Mouse (Mus musculus) megakaryocyte-erythroid progenitor cell, adult 5-6 weeks (primary cell): ENCODE data around the gene Vps51. TPM values are rescaled to one million over a fixed set of nuclear protein-coding genes. Genes with fewer than 3 reads are reported as not detected.

ENCODE experiments used
- ATAC-seq: replicated peaks from 2 replicates; pipeline ENCODE4 v1.8.0; 2016; ENCODE audit warnings: mild to moderate bottlenecking, inconsistent platforms; ENCODE audit not compliant: severe bottlenecking, poor library complexity, low FRiP score, low TSS enrichment
- total RNA-seq, 2 experiments: library from RNA; stranded (forward) in 1 of 2; stranded (reverse) in 1 of 2; fragments of 200-1000, 215-1000 nt in 1 of 2; fragments of >200 nt in 1 of 2; fragmentation: Nextera tagmentation in 1 of 2; gene quantifications; 2 replicates each; pipeline ENCODE4 v1.2.3; 2014 to 2017

Gene Vps51
- total RNA-seq, 2 experiments from 2014 or later = 33.9 to 61.4 TPM

DNA sequence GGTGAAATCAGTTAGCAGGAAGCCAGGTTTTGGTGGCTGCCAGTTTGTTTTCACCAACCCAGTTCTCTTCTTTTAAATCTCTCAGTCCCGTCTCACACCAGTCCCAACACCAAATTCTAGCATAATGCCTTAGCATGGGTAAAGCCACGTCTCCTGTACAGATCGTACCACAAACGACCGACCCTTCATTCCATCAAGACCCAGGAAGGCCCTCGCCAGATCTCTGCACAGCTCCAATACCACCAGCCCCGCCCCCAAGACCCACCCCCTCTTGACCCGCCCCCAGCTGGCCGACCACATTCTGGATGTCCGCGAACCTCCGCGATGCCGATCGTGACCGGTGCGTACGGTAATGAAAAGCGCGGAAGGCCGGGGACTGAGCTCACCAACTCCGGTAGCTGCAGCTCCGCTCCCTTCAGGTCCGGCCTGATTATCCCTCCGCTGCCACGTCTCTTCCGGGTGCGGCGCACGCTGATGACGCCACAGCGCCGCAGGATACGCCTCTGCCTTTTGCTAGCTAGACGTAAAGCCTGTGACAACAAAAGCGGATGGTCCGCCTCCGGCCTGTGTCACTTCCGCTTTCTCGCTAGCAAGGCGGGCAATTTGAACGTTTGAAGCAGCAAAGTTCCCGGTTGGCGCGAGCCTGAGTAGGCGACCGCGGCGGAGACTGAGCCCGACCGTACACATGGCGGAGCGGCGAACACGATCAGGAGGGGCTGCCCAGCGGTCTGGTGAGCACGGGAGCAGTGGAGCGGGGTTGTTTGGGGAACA lies 7.6 kb upstream of the Vps51 start, which contains the start of the genes Zfpl1 and Cdca5:
Gene Zfpl1, minus strand, starts transcription at position 479 of the 771 bp plus-strand sequence.
Gene Cdca5, plus strand, starts transcription at position 506 of the 771 bp plus-strand sequence.
- ATAC-seq = peak; percentile 90

DNA sequence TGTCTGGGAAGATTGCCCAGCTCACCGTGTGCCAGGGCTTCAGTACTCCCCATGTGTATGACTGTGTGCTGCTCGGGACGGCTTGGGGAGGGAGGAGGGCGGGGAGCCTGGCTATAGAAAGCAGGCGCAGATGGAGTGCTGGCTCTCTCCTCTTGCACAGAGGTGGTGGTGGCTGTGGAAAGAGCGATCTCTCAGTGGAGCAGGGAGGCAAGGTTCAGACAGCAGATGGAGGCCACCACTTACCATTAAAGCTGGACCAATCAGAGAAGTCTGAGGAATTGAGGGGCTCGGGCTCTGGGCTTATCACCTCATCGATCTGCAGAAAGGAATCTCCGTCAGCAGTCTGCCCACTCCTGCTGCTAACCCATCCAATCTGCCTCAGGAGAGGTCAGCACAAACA lies 5.1 kb upstream of the Vps51 start, which contains the start of gene Gm28374:
Gene Gm28374, minus strand, starts transcription at position 101 of the 400 bp plus-strand sequence.
- no peak for ATAC-seq

- ATAC-seq = no peak
Measured at GRCm38 (mm10) chr19:6079983-6080480, 3.0 kb upstream of the Vps51 start, which contains the start of gene Tmem262. TSS of gene Tmem262 (plus strand) at chr19:6080033.

- no peak for ATAC-seq
Measured at GRCm38 (mm10) chr19:6073889-6074288, 3.1 kb downstream of the Vps51 start.

- no peak for ATAC-seq
Measured at GRCm38 (mm10) chr19:6071261-6071660, 5.8 kb downstream of the Vps51 start.

GRCm38 (mm10) chr19:6070571-6071250 lies 6.3 kb downstream of the Vps51 start:
- ATAC-seq = no peak

DNA sequence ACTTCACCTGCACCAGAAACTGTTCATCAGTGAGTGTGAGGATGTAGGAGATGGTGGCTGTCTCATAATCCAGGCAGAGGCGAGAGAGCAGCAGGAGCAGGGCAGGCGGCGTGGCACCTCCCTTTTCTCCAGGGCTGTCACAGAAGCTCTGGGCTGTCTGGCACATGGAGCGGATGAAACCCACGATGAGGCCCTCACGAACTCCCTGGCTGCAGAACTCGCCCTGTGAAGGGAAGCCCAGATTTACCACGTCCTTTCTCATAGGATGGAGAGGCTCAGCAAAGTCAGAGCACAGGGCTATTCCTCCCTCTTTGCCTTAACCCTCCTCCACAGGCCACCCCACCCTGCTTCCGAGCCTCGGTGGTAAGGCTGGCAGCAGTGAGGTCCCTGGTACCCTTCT lies 7.2 kb downstream of the Vps51 start:
- ATAC-seq = no peak

DNA sequence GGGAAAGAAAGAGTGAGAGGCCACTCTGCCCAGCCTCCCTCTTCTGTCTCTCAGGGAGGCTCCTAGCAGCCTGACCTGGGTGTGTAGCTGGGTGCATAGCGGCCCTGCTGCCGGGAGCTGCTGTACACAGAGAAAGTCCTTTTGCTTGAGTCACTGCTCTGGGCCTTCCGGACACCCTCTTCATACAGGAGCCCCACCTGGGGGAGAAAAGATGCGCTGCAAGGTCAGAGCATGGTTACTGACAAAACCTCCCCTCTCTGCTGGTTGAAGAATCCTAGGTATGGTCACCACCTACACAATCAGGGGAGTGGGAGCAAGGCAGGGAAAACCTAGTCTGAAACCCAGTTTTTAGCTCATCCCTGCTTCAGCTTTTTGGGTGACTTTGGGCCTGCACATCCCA lies 8.1 kb downstream of the Vps51 start:
- no peak for ATAC-seq

- peak; percentile 86 for ATAC-seq
Measured at GRCm38 (mm10) chr19:6067724-6068415, 9.2 kb downstream of the Vps51 start, which contains the start of gene Tm7sf2. TSS of gene Tm7sf2 (minus strand) at chr19:6068373.

- ATAC-seq = peak; percentile 72
Measured at GRCm38 (mm10) chr19:6067011-6067723, 9.9 kb downstream of the Vps51 start.

DNA sequence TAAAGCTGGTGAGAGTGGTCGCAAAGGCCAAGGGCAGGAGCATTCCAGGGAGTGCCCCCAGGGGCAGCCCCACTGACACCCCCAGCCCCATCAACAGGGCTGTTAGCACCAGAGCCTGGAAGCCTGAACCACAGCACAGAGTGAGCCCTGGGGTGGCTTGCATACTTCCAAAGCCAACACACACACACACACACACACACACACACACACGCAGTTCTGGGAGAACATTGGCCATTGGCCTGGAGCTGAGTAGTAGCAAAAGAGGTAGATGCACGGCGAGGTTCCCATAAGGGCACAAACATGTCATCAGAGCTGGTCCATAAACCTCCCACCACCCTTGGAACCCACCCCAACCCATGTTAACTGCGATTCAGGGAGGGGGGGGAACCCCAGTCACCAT lies 10.5 kb downstream of the Vps51 start:
- no peak for ATAC-seq

DNA sequence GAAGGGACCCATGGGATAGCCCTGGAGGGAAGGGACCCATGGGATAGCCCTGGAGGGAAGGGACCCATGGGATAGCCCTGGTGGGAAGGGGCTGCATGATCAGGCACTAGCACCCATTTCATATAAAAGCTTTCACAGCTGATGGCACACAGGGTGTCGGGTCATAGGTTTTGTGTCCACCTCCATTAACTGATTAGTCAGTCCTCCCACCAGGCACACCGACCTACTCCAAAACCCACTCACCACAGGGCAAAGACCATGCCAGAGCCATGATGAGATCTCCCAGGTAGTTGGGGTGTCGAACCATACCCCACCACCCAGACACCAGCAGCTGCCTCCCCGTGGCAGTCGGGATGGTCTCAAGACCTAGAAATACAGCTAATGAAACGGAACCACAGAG lies 13.9 kb downstream of the Vps51 start:
- no peak for ATAC-seq

DNA sequence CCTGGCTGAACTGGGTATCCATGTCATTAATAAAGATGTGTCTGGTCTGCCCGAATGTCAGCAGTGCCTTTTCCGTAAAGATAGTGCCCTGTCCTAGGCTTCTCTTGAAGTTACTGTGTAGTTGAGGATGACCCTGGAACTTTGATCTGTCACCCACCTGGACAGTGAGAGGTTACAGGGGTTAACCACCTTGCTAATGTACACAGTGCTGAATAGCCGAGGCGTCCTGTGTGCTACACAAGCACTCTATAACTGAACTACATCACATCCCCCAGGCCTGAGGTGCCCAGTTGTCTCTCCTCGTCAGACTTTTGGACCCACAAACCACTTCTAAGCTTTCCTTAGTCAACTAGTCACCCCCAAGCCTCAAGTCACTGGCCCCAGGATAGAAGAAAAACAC lies 14.6 kb downstream of the Vps51 start:
- no peak for ATAC-seq

- ATAC-seq = peak; percentile 40
Measured at GRCm38 (mm10) chr19:6061641-6062302, 15.3 kb downstream of the Vps51 start.

DNA sequence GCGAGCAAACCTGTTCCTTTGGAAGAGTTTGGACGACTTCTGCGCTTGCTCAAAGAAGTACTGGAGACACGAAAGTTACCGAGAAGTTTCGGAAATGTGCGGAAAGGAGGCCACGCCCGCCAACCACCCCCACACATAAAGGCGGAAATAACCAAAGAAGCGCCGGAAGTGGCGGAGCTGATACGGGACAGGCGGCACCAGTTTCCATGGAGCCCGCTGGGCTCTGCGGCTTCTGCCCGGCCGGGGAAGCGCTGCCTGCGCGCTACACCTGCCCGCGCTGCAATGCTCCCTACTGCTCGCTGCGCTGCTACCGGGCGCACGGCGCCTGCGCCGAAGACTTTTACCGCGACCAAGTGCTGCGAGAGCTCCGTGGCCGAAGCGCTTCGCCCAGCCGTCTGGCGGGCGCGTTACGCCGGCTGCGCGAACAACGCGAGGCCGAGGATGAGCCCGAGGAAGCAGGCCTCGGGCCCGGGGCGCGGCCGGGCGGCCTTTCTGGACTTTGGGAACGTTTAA lies 16.0 kb downstream of the Vps51 start, which contains the start of gene Znhit2:
Gene Znhit2, plus strand, starts transcription at position 172 of the 513 bp plus-strand sequence.
- ATAC-seq = peak; percentile 80

DNA sequence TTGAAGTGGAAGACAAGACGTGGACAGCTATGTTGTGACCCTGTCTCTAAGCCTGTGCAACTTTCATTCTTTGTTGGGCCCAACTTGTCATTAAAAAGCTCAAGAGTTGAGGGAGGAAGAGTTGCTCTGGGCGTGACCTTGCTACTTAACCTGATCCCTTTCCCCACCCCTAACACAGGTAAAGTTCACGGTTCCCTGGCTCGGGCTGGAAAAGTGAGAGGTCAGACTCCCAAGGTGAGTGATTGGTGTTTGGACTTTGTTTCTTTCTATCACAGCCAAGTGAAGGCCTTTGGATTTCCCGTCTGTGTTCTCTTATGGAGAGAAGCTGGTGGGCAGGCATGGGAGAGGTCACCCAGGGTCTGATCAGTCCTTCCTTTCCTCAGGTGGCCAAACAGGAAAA lies 18.1 kb downstream of the Vps51 start:
- no peak for ATAC-seq

- no peak for ATAC-seq
Measured at GRCm38 (mm10) chr19:6058513-6058912, 18.5 kb downstream of the Vps51 start.

- peak; percentile 71 for ATAC-seq
Measured at GRCm38 (mm10) chr19:6057313-6058096, 19.5 kb downstream of the Vps51 start, which contains the start of the genes Mrpl49 and Fau. TSS of gene Mrpl49 (minus strand) at chr19:6057785. TSS of gene Fau (plus strand) at chr19:6057844.
